Comparison of ENCODE assay signal across 16 mouse cellular contexts in genomic region chr8:81996823-81997222, GRCm38 (mm10).
DNase-seq lines count a peak whose midpoint lies in the region; ATAC-seq and TF ChIP-seq lines count a peak whose summit lies in the region.
"Had no signal": no experiment of that assay in that cellular context is flagged by ENCODE, and none has a peak within 500 bp of the region (broad histone marks: within the 10 kb centered on the region; RNA-seq: fewer than 3 reads in every experiment).

No protein-coding gene starts in this region.

- no peak overlapping the region for H3K27ac ChIP-seq in limb, embryonic 14.5 days (replicated peaks; ENCODE audit: low read depth, low read length)
- no peak overlapping the region for H3K27ac ChIP-seq in limb, embryonic 10.5 days
- no peak overlapping the region for H3K27ac ChIP-seq in forebrain, postnatal 0 days (ENCODE audit: low read depth, low read length)
- H3K27ac ChIP-seq: embryonic facial prominence, embryonic 13.5 days; neural tube, embryonic 12.5 days had no signal

- H3K4me2 ChIP-seq in limb, embryonic 14.5 days (replicated peaks; ENCODE audit: low read depth, low read length, severe bottlenecking): no peak overlapping the region
- H3K4me2 ChIP-seq in forebrain, postnatal 0 days (ENCODE audit: low read depth): no peak overlapping the region
- H3K4me2 ChIP-seq: embryonic facial prominence, embryonic 13.5 days; neural tube, embryonic 12.5 days had no signal

- no peaks in the 10 kb centered on the region for H3K36me3 ChIP-seq in limb, embryonic 14.5 days (ENCODE audit: control insufficient read depth, insufficient read depth, low read length)
- H3K36me3 ChIP-seq in limb, embryonic 10.5 days: no peaks in the 10 kb centered on the region
- H3K36me3 ChIP-seq in forebrain, postnatal 0 days (ENCODE audit: insufficient read depth): no peaks in the 10 kb centered on the region
- H3K36me3 ChIP-seq: neural tube, embryonic 12.5 days had no signal

- intact Hi-C loops in left cerebral cortex, postnatal 25 days (cut with DNase I): no loop called here

- WGBS in limb, embryonic 14.5 days: 27% methylated on average over 1 of the region's 1 CpGs
- WGBS in limb, embryonic 10.5 days: 84% methylated on average over 1 of the region's 1 CpGs
- 53% methylated on average over 1 of the region's 1 CpGs for WGBS in forebrain, postnatal 0 days

- H3K27me3 ChIP-seq in limb, embryonic 14.5 days (ENCODE audit: control insufficient read depth, insufficient read depth, low read length): no peaks in the 10 kb centered on the region
- no peaks in the 10 kb centered on the region for H3K27me3 ChIP-seq in limb, embryonic 10.5 days (ENCODE audit: low read depth, poor library complexity, severe bottlenecking)
- no peaks in the 10 kb centered on the region for H3K27me3 ChIP-seq in forebrain, postnatal 0 days (ENCODE audit: insufficient read depth, low read length)
- H3K27me3 ChIP-seq: embryonic facial prominence, embryonic 13.5 days; megakaryocyte, embryonic 14.5 days; neural tube, embryonic 12.5 days had no signal

- H3K4me3 ChIP-seq in limb, embryonic 14.5 days (replicated peaks; ENCODE audit: low read length): no peak overlapping the region
- no peak overlapping the region for H3K4me3 ChIP-seq in limb, embryonic 10.5 days
- H3K4me3 ChIP-seq in forebrain, postnatal 0 days (ENCODE audit: low read depth, low read length): no peak overlapping the region
- H3K4me3 ChIP-seq: embryonic facial prominence, embryonic 13.5 days; megakaryocyte, embryonic 14.5 days; neural tube, embryonic 12.5 days had no signal

- DNase-seq in cerebellum, adult 18-20 months: peak; percentile 10 to 13
- no peak for DNase-seq in cerebellum, postnatal 4 days (ENCODE audit: low spot score in 2 of 2)
- DNase-seq in limb, embryonic 14.5 days (ENCODE audit: low spot score): peak; percentile 63
- no peak for DNase-seq in limb, embryonic 10.5 days (ENCODE audit: low spot score)
- peak; percentile 7 for DNase-seq in forebrain, postnatal 0 days
- DNase-seq in left cerebral cortex, postnatal 25 days (ENCODE audit: low spot score in 2 of 2): peak; percentile 45 to 75
- no peak for DNase-seq in heart, postnatal 4 days
- no peak for DNase-seq in heart, adult 9 months (ENCODE audit: low spot score in 2 of 2)
- DNase-seq: gastrocnemius, postnatal 14 days; lung, adult 2 months; retina, postnatal 1 day had no signal

- H3K9ac ChIP-seq in limb, embryonic 14.5 days (ENCODE audit: low read depth, low read length, severe bottlenecking): no peak overlapping the region
- H3K9ac ChIP-seq in forebrain, postnatal 0 days: no peak overlapping the region
- H3K9ac ChIP-seq: embryonic facial prominence, embryonic 13.5 days; neural tube, embryonic 12.5 days had no signal

- H3K4me1 ChIP-seq in limb, embryonic 14.5 days (ENCODE audit: control insufficient read depth, insufficient read depth, low read length): peaks cover 8% of the 10 kb centered on the region
- H3K4me1 ChIP-seq in limb, embryonic 10.5 days: no peaks in the 10 kb centered on the region
- H3K4me1 ChIP-seq in forebrain, postnatal 0 days (ENCODE audit: insufficient read depth): no peaks in the 10 kb centered on the region
- H3K4me1 ChIP-seq: megakaryocyte, embryonic 14.5 days; neural tube, embryonic 12.5 days had no signal

- peak; percentile 34; the same call in 1 of the 2 replicates for ATAC-seq in limb, embryonic 14.5 days (ENCODE audit: low FRiP score, low read depth)
- no peak for ATAC-seq in forebrain, postnatal 0 days
- ATAC-seq: inflammation-experienced regulatory T-cells, adult 6 months had no signal

- TF ChIP-seq CTCF in forebrain, postnatal 0 days (IDR thresholded peaks at IDR 0.05; ENCODE audit: low read depth): no peak

- no peak for TF ChIP-seq POLR2A in limb, embryonic 14.5 days (IDR thresholded peaks at IDR 0.05; ENCODE audit: borderline replicate concordance, extremely low read depth, insufficient read depth, insufficient read length)

- H3K9me3 ChIP-seq in limb, embryonic 14.5 days (ENCODE audit: control insufficient read depth, low read length): no peaks in the 10 kb centered on the region
- H3K9me3 ChIP-seq in limb, embryonic 10.5 days (replicated peaks): no peaks in the 10 kb centered on the region
- no peaks in the 10 kb centered on the region for H3K9me3 ChIP-seq in forebrain, postnatal 0 days (ENCODE audit: low read length)
- H3K9me3 ChIP-seq: embryonic facial prominence, embryonic 13.5 days; G1E; megakaryocyte, embryonic 14.5 days; neural tube, embryonic 12.5 days had no signal

Comparison
In these comparisons a context has a peak if more than half of its experiments do, and no peak if none do; other contexts are left out.
1. DNase-seq: peak in cerebellum, adult 18-20 months (2 of 2), limb, embryonic 14.5 days (single experiment), forebrain, postnatal 0 days (single experiment) and left cerebral cortex, postnatal 25 days (2 of 2); none in cerebellum, postnatal 4 days (0 of 2), limb, embryonic 10.5 days (single experiment), heart, postnatal 4 days (single experiment) and heart, adult 9 months (0 of 2).